Mouse (Mus musculus) mouse trophoblast stem cell (cell line): ENCODE data around the gene Gpr33.

ENCODE experiments used
- in situ Hi-C, 2 experiments: fragments of 300-500 bp; cut with MseI, MboI; formaldehyde crosslinking; loops; 2 replicates in 1 of 2; 3 replicates in 1 of 2; pipeline ENCODE4 v1.15.1; 2025

Gene Gpr33

DNA sequence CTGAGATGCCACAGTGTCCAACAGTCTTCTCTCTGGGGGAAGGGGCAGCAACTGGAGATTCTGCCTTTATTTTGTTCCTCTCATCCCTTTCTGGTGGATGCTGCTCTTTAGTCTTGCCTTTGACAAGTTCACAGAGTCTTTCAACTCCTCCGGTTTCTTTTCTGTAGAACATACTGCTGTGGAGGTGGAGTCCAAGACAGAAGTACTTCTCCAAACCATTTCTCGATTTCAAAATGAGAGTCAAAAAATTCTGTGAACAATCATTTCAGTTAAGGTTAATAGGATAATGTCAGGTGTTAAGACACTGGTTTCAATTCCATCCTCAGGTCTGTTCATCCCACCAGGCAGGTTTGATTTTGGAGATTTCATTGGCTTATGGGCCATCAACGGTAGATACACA, at the start of gene Gpr33:
Gene Gpr33, minus strand, starts transcription at position 101 of the 400 bp plus-strand sequence.
- in situ Hi-C loops, result loop anchor here in 1 of 2 experiments (25.0 kb wide), 1 partner anchor 809 kb away; no protein-coding TSS in a partner anchor

- in situ Hi-C loops, result loop anchor here in 1 of 2 experiments (25.0 kb wide), 1 partner anchor 788 kb away; no protein-coding TSS in a partner anchor
These were observed 21.5 kb upstream of the Gpr33 start for GRCm38 (mm10) chr12:52049324-52049723.

DNA sequence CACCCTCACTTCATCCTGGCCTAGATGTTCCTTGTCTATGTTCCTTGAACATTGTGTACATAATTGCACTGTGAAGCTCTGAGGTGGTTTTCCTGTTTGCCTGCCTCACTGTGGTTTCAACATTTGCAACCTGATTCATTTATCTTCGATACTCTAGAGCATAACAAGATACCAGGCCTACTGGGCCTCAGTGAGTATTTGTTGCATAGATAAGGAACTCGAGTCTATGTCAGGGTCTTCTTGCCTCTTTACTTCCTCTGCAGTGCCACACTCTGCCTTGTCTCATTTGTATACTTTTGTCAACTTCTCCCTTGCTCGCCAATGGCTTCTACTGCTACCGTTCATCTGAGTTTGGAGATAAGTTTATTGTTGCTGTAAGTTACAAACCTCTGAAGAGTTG, 18.5 kb upstream of the Gpr33 start:
- in situ Hi-C loops, result loop anchor here in 1 of 2 experiments (25.0 kb wide), 1 partner anchor 791 kb away; no protein-coding TSS in a partner anchor

- in situ Hi-C loops, result loop anchor here in 1 of 2 experiments (25.0 kb wide), 1 partner anchor 794 kb away; no protein-coding TSS in a partner anchor
These were observed 15.0 kb upstream of the Gpr33 start for GRCm38 (mm10) chr12:52042818-52043336.

GRCm38 (mm10) chr12:52038352-52038751, 10.5 kb upstream of the Gpr33 start:
- in situ Hi-C loops, result loop anchor here in 1 of 2 experiments (25.0 kb wide), 1 partner anchor 799 kb away; no protein-coding TSS in a partner anchor

DNA sequence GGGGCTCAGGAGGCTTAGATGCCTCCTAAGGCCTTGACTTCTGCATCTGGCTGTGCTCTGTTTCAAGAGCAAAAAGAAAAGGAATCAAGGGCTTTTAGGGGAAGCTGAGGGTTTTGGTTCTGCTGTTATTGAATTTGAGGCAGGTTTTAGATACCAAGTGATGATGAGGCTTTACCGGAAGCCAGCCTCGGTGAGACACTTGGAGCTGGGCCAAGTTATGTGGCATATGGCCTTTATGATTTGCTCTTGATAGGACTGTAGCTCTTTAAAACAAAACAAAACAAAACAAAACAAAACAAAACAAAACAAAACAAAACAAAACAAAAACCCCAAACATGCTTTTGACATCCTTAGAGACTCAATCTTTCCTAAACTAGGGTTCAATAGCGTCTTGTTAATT, 7.1 kb upstream of the Gpr33 start:
- in situ Hi-C loops, result loop anchor here in 1 of 2 experiments (25.0 kb wide), 1 partner anchor 802 kb away; no protein-coding TSS in a partner anchor

- in situ Hi-C loops, result loop anchor here in 1 of 2 experiments (25.0 kb wide), 1 partner anchor 805 kb away; no protein-coding TSS in a partner anchor
These were observed 4.4 kb upstream of the Gpr33 start for GRCm38 (mm10) chr12:52032276-52032675.

- in situ Hi-C loops, result no loop called here
These were observed 13.3 kb downstream of the Gpr33 start for GRCm38 (mm10) chr12:52014494-52015029.

GRCm38 (mm10) chr12:52014044-52014443, 13.8 kb downstream of the Gpr33 start:
- in situ Hi-C loops, result no loop called here

- in situ Hi-C loops, result no loop called here
These were observed 14.6 kb downstream of the Gpr33 start for GRCm38 (mm10) chr12:52013274-52013673.

DNA sequence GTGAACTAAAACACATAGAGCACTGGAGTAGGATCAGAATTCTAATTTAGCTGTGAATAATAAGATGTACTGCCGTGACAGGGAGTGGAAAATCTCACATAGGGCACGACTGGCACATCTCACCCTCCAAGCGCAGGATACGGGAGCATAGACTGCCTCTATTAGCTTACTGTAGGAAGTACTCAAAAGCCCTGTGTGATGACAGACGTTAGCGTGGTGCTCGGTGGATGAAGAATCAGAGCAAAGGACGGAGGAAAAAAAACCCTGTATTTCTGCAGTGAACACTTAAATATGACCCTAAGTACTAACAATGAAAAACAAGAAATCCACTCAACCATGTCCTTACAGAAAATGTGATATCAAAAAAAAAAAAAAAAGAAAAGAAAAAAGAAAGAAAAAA, 15.7 kb downstream of the Gpr33 start:
- in situ Hi-C loops, result no loop called here

- in situ Hi-C loops, result no loop called here
These were observed 17.3 kb downstream of the Gpr33 start for GRCm38 (mm10) chr12:52010630-52010961.

GRCm38 (mm10) chr12:52009928-52010629, 17.8 kb downstream of the Gpr33 start:
- in situ Hi-C loops, result no loop called here

- in situ Hi-C loops, result no loop called here
These were observed 21.2 kb downstream of the Gpr33 start for GRCm38 (mm10) chr12:52006633-52006994.

DNA sequence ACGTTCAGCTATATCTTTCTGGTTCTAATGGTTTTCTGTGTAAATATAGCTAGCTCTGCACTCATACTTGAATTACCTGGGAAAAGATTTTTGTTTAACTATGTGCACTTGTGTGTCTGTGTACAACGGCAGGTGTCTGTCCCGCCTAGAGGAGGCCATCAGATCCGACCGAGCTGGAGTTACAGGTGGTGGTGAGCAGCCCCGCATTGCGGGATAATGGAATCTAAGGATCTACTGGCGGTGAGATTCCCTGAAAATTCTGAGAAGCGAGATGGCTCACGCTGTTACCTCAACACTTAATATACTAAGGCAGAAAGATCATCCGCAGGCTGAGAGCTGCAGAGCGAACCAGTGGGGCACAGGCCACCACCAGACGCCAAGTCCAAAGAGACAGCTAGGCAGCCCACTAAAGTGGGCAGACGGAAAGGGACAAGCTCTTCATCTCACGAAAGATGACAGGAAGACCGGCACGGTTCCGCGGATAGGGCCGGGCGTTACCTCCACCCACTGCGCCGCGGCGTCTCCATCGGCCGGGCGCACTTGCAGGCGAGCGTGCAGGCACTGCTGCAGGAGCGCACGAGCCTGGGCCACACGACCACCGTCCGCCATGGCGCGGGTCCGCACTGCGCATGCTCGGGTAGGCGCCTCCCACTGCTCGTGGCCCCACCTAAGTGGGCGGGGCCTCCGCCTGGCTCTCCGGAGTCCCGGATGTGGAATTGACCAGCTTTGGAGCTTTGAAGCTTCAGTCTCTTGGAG, 21.8 kb downstream of the Gpr33 start, which contains the start of gene Dtd2:
Gene Dtd2, minus strand, starts transcription at position 625 of the 756 bp plus-strand sequence.
- in situ Hi-C loops, result no loop called here

- in situ Hi-C loops, result no loop called here
These were observed 25.1 kb downstream of the Gpr33 start for GRCm38 (mm10) chr12:52002746-52003145.

- in situ Hi-C loops, result no loop called here
These were observed 26.3 kb downstream of the Gpr33 start for GRCm38 (mm10) chr12:52001544-52001943.

DNA sequence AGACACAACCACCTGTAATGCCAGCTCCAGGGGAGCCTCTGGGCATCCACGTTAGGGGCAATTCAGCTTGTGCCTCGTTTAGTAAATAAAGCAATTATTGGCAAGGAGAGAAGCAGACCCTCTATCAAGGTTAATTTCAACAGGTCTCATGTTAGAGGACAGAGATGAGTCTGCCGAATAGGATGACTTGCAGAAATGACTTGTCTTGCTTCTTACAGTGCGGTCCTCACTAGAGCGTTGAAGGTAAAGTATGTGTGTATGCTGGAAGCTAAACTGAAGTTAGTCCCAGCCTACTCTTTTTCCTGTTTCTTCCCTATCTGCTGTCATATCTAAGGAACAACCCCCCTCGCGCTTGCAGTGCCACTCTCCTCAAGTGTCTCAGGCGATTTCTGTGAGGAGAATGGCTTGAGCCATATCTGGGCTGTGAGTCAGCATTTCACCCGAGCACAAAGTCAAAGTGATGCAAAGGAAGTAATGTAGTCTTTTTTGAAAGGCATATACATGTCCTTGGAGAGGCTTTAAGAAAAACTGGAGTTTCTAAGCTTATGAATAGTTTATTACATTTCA, 29.4 kb downstream of the Gpr33 start:
- in situ Hi-C loops, result no loop called here

DNA sequence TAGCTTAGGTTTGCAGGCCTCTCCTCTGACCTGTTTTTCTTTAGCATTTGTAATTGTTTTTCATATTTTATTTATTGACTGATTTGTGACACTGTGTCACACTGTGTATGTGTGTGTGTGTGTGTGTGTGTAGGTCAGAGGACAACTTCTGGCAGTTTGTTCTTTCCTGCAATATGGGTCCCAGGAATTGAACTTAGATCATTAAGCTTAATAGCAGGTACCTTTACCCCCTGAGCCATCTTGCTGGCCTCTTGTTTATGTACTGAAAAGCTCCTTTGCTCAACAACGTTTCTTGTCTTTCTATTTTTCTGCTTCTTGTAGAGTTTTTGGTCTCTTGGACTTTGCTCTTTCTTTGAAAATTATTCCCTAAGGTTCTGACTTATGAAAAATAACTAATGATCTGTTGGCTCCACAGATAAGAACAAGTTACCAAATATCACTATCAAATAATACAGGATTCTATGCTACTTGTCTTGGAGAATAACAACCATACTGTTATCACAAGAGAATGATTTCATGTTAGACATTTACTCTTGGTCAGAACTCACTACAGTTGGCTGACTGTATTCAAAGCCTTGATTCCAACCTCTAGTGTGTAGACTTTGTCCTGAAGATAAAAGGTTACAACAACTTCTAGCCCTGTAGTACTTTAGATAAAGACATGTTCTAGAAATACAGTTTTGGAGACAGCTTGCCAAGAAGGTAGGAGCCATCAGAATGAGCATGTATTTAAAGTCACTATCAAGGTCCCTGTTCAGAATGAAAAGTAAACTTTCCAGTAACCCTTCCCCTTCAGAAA, 31.9 kb downstream of the Gpr33 start:
- in situ Hi-C loops, result no loop called here

DNA sequence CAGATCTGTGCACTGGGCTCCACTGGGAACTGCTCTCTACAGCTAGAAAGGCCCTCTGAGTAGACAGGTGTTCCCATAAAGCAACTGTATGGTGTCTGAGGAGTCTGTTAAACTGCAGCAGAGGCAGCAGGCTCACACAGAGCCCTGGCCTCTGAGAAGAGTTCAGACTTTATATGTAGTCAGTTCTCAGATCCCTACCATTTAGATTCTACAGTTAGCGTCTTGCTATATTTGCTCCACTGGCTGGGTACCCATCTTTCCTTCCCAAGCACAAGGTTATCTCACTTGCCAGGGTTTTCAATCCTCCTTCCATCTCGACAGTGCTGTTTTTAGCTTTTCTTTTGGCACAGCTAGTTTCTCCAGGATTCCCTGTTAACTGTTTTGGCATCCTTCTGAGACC, 37.2 kb downstream of the Gpr33 start:
- in situ Hi-C loops, result no loop called here

DNA sequence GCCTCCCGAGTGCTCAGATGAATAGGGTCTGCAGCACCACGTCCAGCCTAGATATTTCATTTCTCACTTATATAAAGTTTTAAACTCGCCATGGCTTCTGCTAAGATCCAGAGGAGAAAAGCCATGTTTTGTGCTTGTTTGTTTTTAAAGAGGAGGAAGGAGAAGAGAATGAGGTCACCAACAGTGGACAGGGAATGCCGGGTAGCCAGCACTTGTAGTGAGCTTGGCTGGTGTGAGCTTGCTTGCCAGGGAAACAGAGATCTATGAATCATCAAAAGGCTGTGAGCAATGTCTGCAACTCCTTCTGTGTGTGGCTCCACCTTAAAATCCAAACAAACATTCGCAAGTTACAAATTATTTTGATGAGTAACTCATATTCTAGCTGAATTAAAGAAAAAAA, 39.3 kb downstream of the Gpr33 start:
- in situ Hi-C loops, result no loop called here
